Mouse (Mus musculus) stomach, postnatal 0 days (tissue): ENCODE results near the gene Prss30. TPM values are rescaled to one million over a fixed set of nuclear protein-coding genes. Genes with fewer than 3 reads are reported as not detected.

Source experiments
- ATAC-seq: fragments of 200-750 bp; cut with Nextera tagmentation; 2 replicates; pipeline ENCODE4 v1.8.0; 2017; ENCODE audit not compliant: low FRiP score, low TSS enrichment
- DNase-seq: peaks from one replicate; pipeline ENCODE4 v3.0.0-alpha.2; 2016; ENCODE audit warnings: low spot score
- H3K27ac ChIP-seq: fragments of 300-500 bp; sonication (generic); replicated peaks from 2 replicates; pipeline ENCODE4 v1.5.1; 2014; ENCODE audit warnings: mild to moderate bottlenecking, control low read depth
- H3K27me3 ChIP-seq: fragments of 300-500 bp; sonication (generic); 2 replicates; pipeline ENCODE4 v1.6.1; 2014; ENCODE audit warnings: low read length; ENCODE audit not compliant: control insufficient read depth, insufficient read depth
- H3K36me3 ChIP-seq: fragments of 300-500 bp; sonication (generic); 2 replicates; pipeline ENCODE4 v1.6.1; 2014; ENCODE audit warnings: low read length, mixed read lengths; ENCODE audit not compliant: control insufficient read depth, insufficient read depth
- H3K4me1 ChIP-seq: fragments of 300-500 bp; sonication (generic); replicated peaks from 2 replicates; pipeline ENCODE4 v1.6.1; 2014; ENCODE audit warnings: antibody characterized with exemption; ENCODE audit not compliant: control insufficient read depth, insufficient read depth
- H3K4me2 ChIP-seq: fragments of 300-500 bp; sonication (generic); replicated peaks from 2 replicates; pipeline ENCODE4 v1.6.1; 2014; ENCODE audit warnings: low read depth, mild to moderate bottlenecking, control low read depth, moderate library complexity
- H3K4me3 ChIP-seq: fragments of 300-500 bp; sonication (generic); 2 replicates; pipeline ENCODE4 v1.5.1; 2014; ENCODE audit warnings: low read depth, low read length, control low read depth
- H3K9ac ChIP-seq: fragments of 300-500 bp; sonication (generic); 2 replicates; pipeline ENCODE4 v1.6.1; 2014; ENCODE audit warnings: mild to moderate bottlenecking, low read length, control low read depth, mixed read lengths
- H3K9me3 ChIP-seq: fragments of 300-500 bp; sonication (generic); 2 replicates; pipeline ENCODE4 v1.6.1; 2016; ENCODE audit warnings: low read length; ENCODE audit not compliant: control insufficient read depth
- CTCF ChIP-seq: IDR thresholded peaks from 2 replicates; pipeline ENCODE4 v1.5.1; 2016; ENCODE audit warnings: antibody characterized with exemption, low read depth, mild to moderate bottlenecking, moderate library complexity
- EP300 ChIP-seq: optimal IDR thresholded peaks from 2 replicates; pipeline ENCODE3; 2016; ENCODE audit warnings: antibody characterized with exemption
- WGBS: fragments of 180-500 bp; shearing (Covaris S2); extraction: QIAGEN DNeasy Blood & Tissue Kit; methylation state at CpG from one replicate; pipeline ENCODE4 v1.1.7; 2014; 5-methylcytosine and 5-hydroxymethylcytosine counted together
- polyA plus RNA-seq: library from polyadenylated mRNA; unstranded; fragments of >200 nt; fragmentation: Nextera tagmentation; extraction: Ambion mirVana; gene quantifications from 2 replicates; pipeline ENCODE4 v1.2.1, GENCODE M21; 2015

Prss30 gene
- polyA plus RNA-seq, 1 experiment from 2014 or later: 0.08 TPM

DNA sequence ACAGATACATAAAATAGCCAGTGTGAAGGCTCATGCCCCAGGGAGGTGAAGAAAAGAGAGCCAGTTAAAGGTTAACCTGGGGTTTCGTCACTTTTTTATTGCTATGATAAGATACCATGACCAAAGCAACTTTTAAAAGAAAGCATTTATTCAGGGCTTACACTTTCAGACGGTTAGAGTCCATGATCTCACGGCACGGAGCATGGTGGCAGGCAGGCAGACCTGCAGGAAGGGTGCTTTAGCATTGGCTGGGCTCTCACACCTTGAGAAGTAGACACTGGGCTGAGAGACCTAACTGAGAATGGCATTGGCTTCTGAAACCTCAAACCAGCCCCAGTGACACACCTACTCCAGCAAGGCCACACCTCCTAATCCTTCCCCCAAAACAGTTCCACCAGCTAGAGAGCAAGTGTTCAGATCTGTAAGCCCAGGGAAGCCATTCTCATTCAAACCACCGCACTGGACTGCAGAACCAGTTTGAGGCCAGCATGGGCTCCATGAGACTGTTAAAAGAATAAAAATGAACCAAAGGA lies 34.1 kb upstream of the Prss30 start:
- Histone ChIP-seq H3K9me3 (no peaks in the 10 kb centered on the region), H3K27me3 (no peaks in the 10 kb centered on the region), H3K4me2 (no peak overlapping the region), H3K4me1 (no peaks in the 10 kb centered on the region), H3K36me3 (no peaks in the 10 kb centered on the region), H3K4me3 (no peak overlapping the region), H3K9ac (no peak overlapping the region), H3K27ac (no peak overlapping the region)
- no peak for TF ChIP-seq CTCF
- no peak for TF ChIP-seq EP300
- WGBS: 67% methylated on average over 5 of the region's 5 CpGs
- ATAC-seq (no peak), DNase-seq (no peak)

DNA sequence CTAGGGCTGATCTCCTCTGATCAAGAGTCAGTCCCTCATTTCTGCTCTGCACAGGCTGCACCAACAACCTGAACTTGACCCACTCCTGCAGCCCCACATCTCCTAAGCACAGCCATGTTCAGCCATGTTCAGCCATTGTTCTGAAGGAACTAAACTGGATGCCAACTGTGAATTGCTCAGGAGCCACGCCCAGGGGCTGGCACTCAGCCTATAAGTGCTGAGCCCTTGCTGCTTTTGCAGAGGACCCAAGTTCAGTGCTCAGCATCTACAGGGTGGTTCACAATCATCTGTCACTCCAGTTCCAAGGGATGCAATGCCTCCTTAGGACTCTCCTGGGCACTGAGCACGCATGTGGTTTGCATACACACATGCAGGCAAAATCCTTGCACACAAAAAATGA lies 32.6 kb upstream of the Prss30 start:
- Histone ChIP-seq H3K4me3 (no peak overlapping the region), H3K27ac (no peak overlapping the region), H3K4me2 (no peak overlapping the region), H3K9ac (no peak overlapping the region), H3K9me3 (no peaks in the 10 kb centered on the region), H3K4me1 (no peaks in the 10 kb centered on the region), H3K27me3 (no peaks in the 10 kb centered on the region), H3K36me3 (no peaks in the 10 kb centered on the region)
- DNase-seq: no peak
- WGBS: 67% methylated on average over 2 of the region's 2 CpGs
- ATAC-seq: no peak
- TF ChIP-seq CTCF: no peak
- no peak for TF ChIP-seq EP300

DNA sequence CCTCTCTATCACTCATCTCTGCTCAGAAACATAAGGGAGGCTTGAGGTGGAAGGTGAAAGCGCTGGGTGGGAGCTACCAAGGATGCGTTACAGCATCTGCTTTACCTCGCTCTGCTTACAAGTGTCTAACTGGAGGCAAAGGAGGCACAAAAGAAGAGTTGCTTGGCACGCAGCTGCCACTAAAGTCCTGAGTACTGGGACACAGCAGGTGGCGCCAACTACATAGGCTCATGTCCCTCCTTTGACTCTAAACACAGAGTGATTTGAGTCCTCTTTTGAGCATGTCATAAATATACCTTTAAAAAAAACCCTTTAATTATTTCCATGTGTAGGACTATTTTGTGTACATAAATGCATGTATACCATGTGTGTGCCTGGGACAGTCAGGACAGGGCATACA lies 29.3 kb upstream of the Prss30 start:
- H3K4me2 ChIP-seq: no peak overlapping the region
- no peak for DNase-seq
- H3K4me1 ChIP-seq: no peaks in the 10 kb centered on the region
- H3K27me3 ChIP-seq: no peaks in the 10 kb centered on the region
- no peaks in the 10 kb centered on the region for H3K9me3 ChIP-seq
- no peak overlapping the region for H3K27ac ChIP-seq
- no peak overlapping the region for H3K9ac ChIP-seq
- no peak overlapping the region for H3K4me3 ChIP-seq
- no peaks in the 10 kb centered on the region for H3K36me3 ChIP-seq
- ATAC-seq: no peak
- WGBS: 60% methylated on average over 5 of the region's 5 CpGs
- TF ChIP-seq EP300: no peak
- peak; percentile 68 for TF ChIP-seq CTCF

DNA sequence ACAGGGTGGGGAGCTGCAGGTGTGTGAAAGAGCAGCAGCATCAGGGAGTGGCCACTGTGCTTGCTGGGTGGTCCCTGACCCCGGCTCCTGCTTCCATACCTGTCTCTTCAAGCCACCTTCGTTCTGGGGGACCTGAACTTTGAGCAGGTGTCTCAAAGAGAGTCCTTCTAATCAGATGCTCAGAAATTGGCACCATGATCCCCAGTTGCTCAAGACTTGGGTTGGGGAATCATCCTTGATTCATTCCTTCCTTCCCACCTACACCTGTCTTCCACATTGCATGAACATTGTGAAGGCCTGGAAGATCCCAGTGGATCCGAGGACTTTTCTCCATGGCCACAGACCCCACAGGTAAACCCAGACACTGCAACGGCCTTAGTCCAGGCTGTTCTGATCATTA lies 27.7 kb upstream of the Prss30 start:
- H3K4me2 ChIP-seq: no peak overlapping the region
- no peak for TF ChIP-seq CTCF
- TF ChIP-seq EP300: no peak
- DNase-seq: no peak
- 66% methylated on average over 4 of the region's 4 CpGs for WGBS
- no peak overlapping the region for H3K4me3 ChIP-seq
- H3K9ac ChIP-seq: no peak overlapping the region
- no peak; the same call in 1 of the 2 replicates for ATAC-seq
- H3K36me3 ChIP-seq: no peaks in the 10 kb centered on the region
- no peak overlapping the region for H3K27ac ChIP-seq
- no peaks in the 10 kb centered on the region for H3K9me3 ChIP-seq
- H3K4me1 ChIP-seq: no peaks in the 10 kb centered on the region
- H3K27me3 ChIP-seq: no peaks in the 10 kb centered on the region

DNA sequence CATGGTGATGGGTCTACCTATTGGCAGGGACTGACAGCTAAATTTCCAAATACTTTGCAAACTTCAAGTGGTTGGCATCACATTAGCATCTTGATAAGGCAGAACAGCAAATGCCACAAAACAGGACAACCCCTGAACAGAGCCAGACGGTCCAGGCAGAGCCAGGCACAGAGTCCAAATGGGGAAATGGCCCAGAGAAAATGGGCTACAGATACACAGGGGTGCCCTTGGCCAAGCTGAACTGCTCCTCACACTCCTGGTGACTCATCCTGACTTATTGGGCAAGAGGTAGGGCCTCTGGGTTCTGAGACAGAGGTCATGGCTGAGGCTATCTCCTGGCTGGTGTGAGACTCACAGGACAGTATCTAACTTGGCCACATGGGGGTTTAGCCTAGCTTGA lies 27.0 kb upstream of the Prss30 start:
- 46% methylated on average over 1 of the region's 1 CpGs for WGBS
- no peak overlapping the region for H3K9ac ChIP-seq
- H3K9me3 ChIP-seq: no peaks in the 10 kb centered on the region
- no peaks in the 10 kb centered on the region for H3K27me3 ChIP-seq
- no peaks in the 10 kb centered on the region for H3K36me3 ChIP-seq
- H3K4me2 ChIP-seq: no peak overlapping the region
- no peak overlapping the region for H3K27ac ChIP-seq
- H3K4me3 ChIP-seq: no peak overlapping the region
- TF ChIP-seq CTCF (peak; percentile 11; the same call in 1 of the 2 replicates), EP300 (no peak)
- DNase-seq: no peak
- peak; percentile 92 for ATAC-seq
- H3K4me1 ChIP-seq: no peaks in the 10 kb centered on the region

DNA sequence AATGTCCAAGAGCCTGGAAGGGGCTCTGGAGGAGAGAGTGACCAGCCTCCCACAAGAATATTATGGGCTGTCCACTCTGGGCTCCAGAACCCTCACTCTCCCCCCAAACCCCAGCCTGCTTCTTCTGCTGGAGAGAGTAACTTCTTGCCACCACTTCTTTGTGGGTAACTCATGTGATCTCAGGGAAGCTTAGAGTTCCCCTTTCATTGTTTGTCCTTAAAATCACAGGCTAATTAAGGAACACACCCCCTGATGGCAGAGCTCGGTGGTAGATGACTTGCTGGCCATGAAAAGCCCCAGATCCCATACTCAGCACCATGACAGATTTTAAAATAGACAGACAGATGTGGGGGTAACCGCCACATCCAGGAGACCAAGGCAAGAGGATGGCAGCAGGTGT lies 26.6 kb upstream of the Prss30 start:
- no peaks in the 10 kb centered on the region for H3K4me1 ChIP-seq
- no peak overlapping the region for H3K9ac ChIP-seq
- no peak overlapping the region for H3K4me3 ChIP-seq
- no peaks in the 10 kb centered on the region for H3K36me3 ChIP-seq
- WGBS: 48% methylated on average over 2 of the region's 2 CpGs
- ATAC-seq (no peak), DNase-seq (no peak)
- no peak overlapping the region for H3K27ac ChIP-seq
- no peak overlapping the region for H3K4me2 ChIP-seq
- TF ChIP-seq CTCF (no peak), EP300 (no peak)
- H3K9me3 ChIP-seq: no peaks in the 10 kb centered on the region
- no peaks in the 10 kb centered on the region for H3K27me3 ChIP-seq
